Comparison of ENCODE assay signal across 19 mouse cellular contexts in the genomic region with DNA sequence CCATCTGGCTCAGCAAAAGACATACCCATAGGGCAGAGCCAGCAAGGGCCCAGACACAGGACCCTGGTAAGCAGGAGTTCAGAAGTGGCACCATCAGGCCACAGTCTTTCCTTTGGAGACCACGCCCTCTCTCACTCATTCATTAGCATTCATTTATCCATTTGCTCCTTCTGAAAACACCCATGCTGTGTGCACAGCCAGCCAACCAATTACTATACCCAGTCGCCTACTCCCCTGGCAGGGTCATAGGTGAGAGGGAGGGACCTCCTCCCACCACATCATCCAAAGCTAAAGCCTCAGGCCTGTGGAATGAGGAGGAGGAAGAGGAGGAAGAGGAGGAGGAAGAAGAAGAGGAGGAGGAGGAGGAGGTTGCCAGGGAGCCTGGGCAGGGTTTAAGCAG.
DNase-seq lines count a peak whose midpoint lies in the region; ATAC-seq and TF ChIP-seq lines count a peak whose summit lies in the region.
"Had no signal": no experiment of that assay in that cellular context is flagged by ENCODE, and none has a peak within 500 bp of the region (broad histone marks: within the 10 kb centered on the region; RNA-seq: fewer than 3 reads in every experiment).

No protein-coding gene starts in this region.

- H3K4me2 ChIP-seq in kidney, embryonic 14.5 days (replicated peaks; ENCODE audit: low read depth, low read length) = no peak overlapping the region
- H3K4me2 ChIP-seq: liver, embryonic 13.5 days had no signal

- ATAC-seq in kidney, embryonic 14.5 days (ENCODE audit: low FRiP score, low TSS enrichment) = 0 out of 2 replicates have a peak, but pooled peaks have one; percentile 3
- ATAC-seq: intestine, embryonic 16.5 days; Patski had no signal

- no peak overlapping the region for H3K9ac ChIP-seq in kidney, embryonic 14.5 days (ENCODE audit: low read depth, low read length)
- H3K9ac ChIP-seq: forebrain, postnatal 0 days; heart, embryonic 13.5 days; liver, embryonic 13.5 days had no signal

- TF ChIP-seq CTCF in E14TG2a.4 (conservative IDR thresholded peaks at IDR 0.05; ENCODE audit: low read length) = no peak

- no peaks in the 10 kb centered on the region for H3K9me3 ChIP-seq in kidney, embryonic 14.5 days (ENCODE audit: control insufficient read depth, low read length)
- no peaks in the 10 kb centered on the region for H3K9me3 ChIP-seq in E14TG2a.4 (ENCODE audit: low read length)
- no peaks in the 10 kb centered on the region for H3K9me3 ChIP-seq in embryonic facial prominence, embryonic 10.5 days
- H3K9me3 ChIP-seq: heart, embryonic 13.5 days; liver, embryonic 13.5 days; megakaryocyte, embryonic 14.5 days had no signal

- H3K36me3 ChIP-seq in kidney, embryonic 14.5 days (ENCODE audit: control insufficient read depth, insufficient read depth, low read length) = no peaks in the 10 kb centered on the region
- H3K36me3 ChIP-seq in E14TG2a.4 (ENCODE audit: insufficient read depth, low read length) = no peaks in the 10 kb centered on the region
- H3K36me3 ChIP-seq in embryonic facial prominence, embryonic 10.5 days (replicated peaks) = no peaks in the 10 kb centered on the region
- H3K36me3 ChIP-seq: heart, embryonic 13.5 days; liver, embryonic 13.5 days had no signal

- H3K27me3 ChIP-seq in kidney, embryonic 14.5 days (ENCODE audit: control insufficient read depth, insufficient read depth, low read length) = 0 out of 2 replicates have a peak, but pooled peaks cover 2% of the 10 kb centered on the region
- H3K27me3 ChIP-seq in E14TG2a.4 (ENCODE audit: insufficient read depth, low read length) = no peaks in the 10 kb centered on the region
- H3K27me3 ChIP-seq in embryonic facial prominence, embryonic 10.5 days (replicated peaks; ENCODE audit: low read depth, poor library complexity, severe bottlenecking) = peaks cover 88% of the 10 kb centered on the region

- DNase-seq in kidney, adult 18-20 months = no peak
- peak; percentile 29 for DNase-seq in 416B (ENCODE audit: low read depth)
- DNase-seq in embryonic facial prominence, embryonic 10.5 days (ENCODE audit: low spot score) = no peak
- no peak for DNase-seq in heart, postnatal 4 days
- DNase-seq in Muller cell, postnatal 12 days (ENCODE audit: inconsistent ontology term) = no peak
- DNase-seq: adrenal gland, postnatal 36 days; cerebellum, postnatal 10 days; forebrain, postnatal 0 days; liver, embryonic 13.5 days; right cerebral cortex, postnatal 25 days; thymus, postnatal 14 days had no signal

- WGBS in kidney, embryonic 14.5 days = 55% methylated on average over 2 of the region's 2 CpGs
- WGBS in embryonic facial prominence, embryonic 10.5 days = 44% methylated on average over 2 of the region's 2 CpGs

- no peak overlapping the region for H3K27ac ChIP-seq in kidney, embryonic 14.5 days (ENCODE audit: low read depth, low read length)
- H3K27ac ChIP-seq in embryonic facial prominence, embryonic 10.5 days (replicated peaks) = peak overlapping the region; percentile 35; the same call in 1 of the 2 replicates
- H3K27ac ChIP-seq: heart, embryonic 13.5 days; layer of hippocampus, adult 2 months; liver, embryonic 13.5 days; stomach, postnatal 0 days had no signal

- peaks cover 17% of the 10 kb centered on the region for H3K4me1 ChIP-seq in kidney, embryonic 14.5 days (ENCODE audit: control insufficient read depth, insufficient read depth, low read length)
- peaks cover 80% of the 10 kb centered on the region for H3K4me1 ChIP-seq in E14TG2a.4 (replicated peaks; ENCODE audit: low read depth, low read length)
- H3K4me1 ChIP-seq in embryonic facial prominence, embryonic 10.5 days = peaks cover 76% of the 10 kb centered on the region

- no peak overlapping the region for H3K4me3 ChIP-seq in kidney, embryonic 14.5 days (ENCODE audit: low read length)
- peak overlapping the region; percentile 60; the same call in 1 of the 2 replicates for H3K4me3 ChIP-seq in E14TG2a.4 (replicated peaks; ENCODE audit: low read length)
- H3K4me3 ChIP-seq in embryonic facial prominence, embryonic 10.5 days = no peak overlapping the region
- H3K4me3 ChIP-seq: heart, embryonic 13.5 days; layer of hippocampus, adult 2 months; liver, embryonic 13.5 days; megakaryocyte, embryonic 14.5 days had no signal
